Mouse (Mus musculus): ENCODE measurements around the gene Apoh. TPM values are rescaled to one million over a fixed set of nuclear protein-coding genes. Genes with fewer than 3 reads are reported as not detected.

Apoh gene
- polyA plus RNA-seq, 1 experiment from 2014 or later, result 27.2 TPM

- Histone ChIP-seq H3K27ac (ENCODE audit: low read length) (no peak overlapping the region), H3K9ac (ENCODE audit: low read length) (no peak overlapping the region), H3K36me3 (ENCODE audit: control insufficient read depth, insufficient read depth, low read length) (no peaks in the 10 kb centered on the region), H3K27me3 (ENCODE audit: control insufficient read depth, insufficient read depth, low read length) (no peaks in the 10 kb centered on the region), H3K4me2 (ENCODE audit: low read depth, low read length) (no peak overlapping the region), H3K4me1 (ENCODE audit: control insufficient read depth, insufficient read depth, low read length) (no peaks in the 10 kb centered on the region; the same call in 1 of the 2 replicates), H3K9me3 (replicated peaks; ENCODE audit: control insufficient read depth, low read length) (no peaks in the 10 kb centered on the region), H3K4me3 (replicated peaks; ENCODE audit: low read length) (no peak overlapping the region)
- ATAC-seq (ENCODE audit: insufficient read depth, low FRiP score), result no peak
- WGBS, result 69% methylated on average over 4 of the region's 4 CpGs
These were observed 35.2 kb downstream of the Apoh start for GRCm38 (mm10) chr11:108378363-108378751.

- Histone ChIP-seq H3K9ac (ENCODE audit: low read length) (no peak overlapping the region), H3K27me3 (ENCODE audit: control insufficient read depth, insufficient read depth, low read length) (no peaks in the 10 kb centered on the region), H3K9me3 (replicated peaks; ENCODE audit: control insufficient read depth, low read length) (no peaks in the 10 kb centered on the region), H3K36me3 (ENCODE audit: control insufficient read depth, insufficient read depth, low read length) (no peaks in the 10 kb centered on the region), H3K4me3 (replicated peaks; ENCODE audit: low read length) (no peak overlapping the region), H3K4me2 (ENCODE audit: low read depth, low read length) (no peak overlapping the region), H3K27ac (ENCODE audit: low read length) (no peak overlapping the region), H3K4me1 (ENCODE audit: control insufficient read depth, insufficient read depth, low read length) (no peaks in the 10 kb centered on the region; the same call in 1 of the 2 replicates)
- WGBS, result 68% methylated on average over 3 of the region's 3 CpGs
- ATAC-seq (ENCODE audit: insufficient read depth, low FRiP score), result no peak
These were observed 39.5 kb downstream of the Apoh start for GRCm38 (mm10) chr11:108382664-108383063.

DNA sequence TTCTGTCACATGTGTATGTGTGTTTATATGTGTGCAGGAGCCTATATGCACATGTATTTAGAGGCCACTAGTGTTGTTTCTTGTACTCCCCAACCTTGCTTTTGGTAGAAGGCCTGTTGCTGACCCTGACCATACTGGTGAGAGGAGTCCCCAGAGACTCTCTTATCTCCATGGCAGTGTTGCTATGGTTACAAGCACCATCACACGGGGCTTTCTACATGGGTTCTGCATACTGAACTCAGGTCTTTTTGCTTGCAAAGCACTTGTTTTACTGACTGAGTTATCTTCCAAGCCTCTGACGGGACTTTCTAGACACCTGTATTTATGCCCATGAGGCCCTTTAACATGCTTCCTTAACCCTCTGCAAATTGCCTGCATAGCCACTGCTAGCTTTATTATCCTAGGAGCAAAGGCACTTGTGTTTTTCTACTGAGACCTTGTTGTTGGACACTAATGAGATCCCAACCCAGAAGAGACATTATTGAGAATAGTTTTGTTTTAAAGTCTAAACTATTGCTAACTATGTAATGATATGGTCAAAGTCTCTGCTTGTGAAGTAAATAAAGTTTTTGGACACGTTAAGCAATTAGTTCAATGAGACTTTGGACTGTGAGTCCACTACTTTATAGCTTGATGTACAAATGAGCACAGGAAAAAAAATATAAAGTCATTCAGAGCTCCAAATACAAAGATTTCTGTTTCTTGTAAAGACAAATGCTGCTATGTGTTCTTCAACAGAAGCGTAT is 41.9 kb downstream of the Apoh start:
- Histone ChIP-seq H3K36me3 (ENCODE audit: control insufficient read depth, insufficient read depth, low read length) (no peaks in the 10 kb centered on the region), H3K9ac (ENCODE audit: low read length) (no peak overlapping the region), H3K4me2 (ENCODE audit: low read depth, low read length) (no peak overlapping the region), H3K4me3 (replicated peaks; ENCODE audit: low read length) (no peak overlapping the region), H3K4me1 (ENCODE audit: control insufficient read depth, insufficient read depth, low read length) (no peaks in the 10 kb centered on the region), H3K27me3 (ENCODE audit: control insufficient read depth, insufficient read depth, low read length) (no peaks in the 10 kb centered on the region), H3K9me3 (replicated peaks; ENCODE audit: control insufficient read depth, low read length) (no peaks in the 10 kb centered on the region), H3K27ac (ENCODE audit: low read length) (no peak overlapping the region)
- WGBS, result 51% methylated on average over 4 of the region's 4 CpGs
- no peak for ATAC-seq (ENCODE audit: insufficient read depth, low FRiP score)

DNA sequence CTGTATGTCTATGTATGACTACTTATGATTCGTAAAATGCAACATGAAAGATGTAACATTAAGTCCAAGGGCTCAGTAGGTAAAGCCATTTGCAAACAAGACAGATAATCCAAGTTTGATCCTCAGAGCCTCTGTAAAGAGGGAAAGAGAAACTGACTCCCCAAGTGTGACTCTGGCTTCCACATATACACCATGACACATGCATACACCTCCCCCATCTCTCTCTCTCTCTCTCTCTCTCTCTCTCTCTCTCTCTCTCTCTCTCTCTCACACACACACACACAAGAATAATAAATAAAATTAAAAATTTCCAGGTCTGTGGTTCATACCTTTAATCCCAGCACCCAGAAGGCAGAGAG is 42.5 kb downstream of the Apoh start:
- H3K27ac ChIP-seq (ENCODE audit: low read length), result no peak overlapping the region
- no peak overlapping the region for H3K9ac ChIP-seq (ENCODE audit: low read length)
- 69% methylated on average over 1 of the region's 1 CpGs for WGBS
- H3K4me2 ChIP-seq (ENCODE audit: low read depth, low read length), result no peak overlapping the region
- no peaks in the 10 kb centered on the region for H3K36me3 ChIP-seq (ENCODE audit: control insufficient read depth, insufficient read depth, low read length)
- H3K9me3 ChIP-seq (replicated peaks; ENCODE audit: control insufficient read depth, low read length), result no peaks in the 10 kb centered on the region
- ATAC-seq (ENCODE audit: insufficient read depth, low FRiP score), result no peak
- H3K4me3 ChIP-seq (replicated peaks; ENCODE audit: low read length), result no peak overlapping the region
- H3K27me3 ChIP-seq (ENCODE audit: control insufficient read depth, insufficient read depth, low read length), result no peaks in the 10 kb centered on the region
- H3K4me1 ChIP-seq (ENCODE audit: control insufficient read depth, insufficient read depth, low read length), result no peaks in the 10 kb centered on the region

DNA sequence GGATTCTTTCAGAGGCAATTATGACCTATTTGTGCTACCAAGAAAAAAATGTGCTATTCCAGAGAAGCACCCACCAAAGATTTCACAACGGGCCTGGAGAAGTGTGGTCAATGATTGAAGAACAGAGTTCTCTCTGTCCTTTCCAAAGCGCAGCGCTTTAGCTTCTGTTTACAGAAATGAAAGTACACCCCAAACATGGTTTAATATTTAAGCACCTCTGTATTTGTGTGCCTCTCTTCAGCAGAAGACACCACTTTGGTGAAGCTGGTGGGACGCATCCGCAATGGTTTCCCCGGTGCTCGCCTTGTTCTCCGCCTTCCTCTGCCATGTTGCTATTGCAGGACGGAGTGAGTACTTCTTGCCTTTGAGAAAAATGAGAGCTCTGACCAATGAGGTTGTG is 51.9 kb downstream of the Apoh start:
- no peak overlapping the region for H3K4me2 ChIP-seq (ENCODE audit: low read depth, low read length)
- no peak overlapping the region for H3K9ac ChIP-seq (ENCODE audit: low read length)
- WGBS, result 91% methylated on average over 9 of the region's 9 CpGs

DNA sequence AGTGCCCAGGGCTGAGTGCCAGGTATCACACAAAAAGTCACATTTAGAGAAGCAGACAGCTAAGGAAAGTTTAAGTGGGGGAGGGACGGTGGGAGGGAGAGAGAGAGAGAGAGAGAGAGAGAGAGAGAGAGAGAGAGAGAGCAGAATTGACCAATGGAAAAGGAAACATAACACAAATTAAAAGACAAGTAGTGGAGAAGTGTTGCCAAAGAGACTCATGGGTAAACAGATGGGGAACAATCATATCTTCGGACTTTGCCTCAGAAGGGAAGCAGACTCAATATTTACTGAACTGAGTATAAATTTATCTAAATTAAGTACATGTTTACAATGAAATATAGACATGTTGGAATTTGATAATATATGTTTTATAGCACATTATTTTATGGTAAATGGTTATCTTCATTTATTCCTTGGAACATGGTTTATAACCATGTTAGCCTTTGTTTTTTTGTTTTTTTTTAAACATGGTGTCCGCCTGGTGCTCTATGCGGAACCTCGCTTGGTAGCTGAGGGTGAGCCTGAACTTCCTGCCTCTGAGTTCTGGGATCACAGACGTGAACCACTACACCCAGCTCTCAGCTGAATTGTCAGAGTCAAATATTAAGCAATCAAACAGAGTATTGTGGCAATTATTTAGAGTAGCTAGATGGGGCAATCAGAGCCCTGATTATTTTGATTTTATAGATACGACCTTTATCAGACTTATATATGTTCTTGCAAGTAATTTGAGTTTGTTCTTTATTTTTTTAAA is 53.1 kb downstream of the Apoh start:
- Histone ChIP-seq H3K27me3 (ENCODE audit: control insufficient read depth, insufficient read depth, low read length) (no peaks in the 10 kb centered on the region), H3K4me1 (ENCODE audit: control insufficient read depth, insufficient read depth, low read length) (no peaks in the 10 kb centered on the region), H3K4me2 (ENCODE audit: low read depth, low read length) (no peak overlapping the region), H3K4me3 (replicated peaks; ENCODE audit: low read length) (no peak overlapping the region), H3K9me3 (replicated peaks; ENCODE audit: control insufficient read depth, low read length) (no peaks in the 10 kb centered on the region), H3K27ac (ENCODE audit: low read length) (no peak overlapping the region), H3K36me3 (ENCODE audit: control insufficient read depth, insufficient read depth, low read length) (no peaks in the 10 kb centered on the region), H3K9ac (ENCODE audit: low read length) (no peak overlapping the region)
- no peak for ATAC-seq (ENCODE audit: insufficient read depth, low FRiP score)
- WGBS, result 61% methylated on average over 7 of the region's 7 CpGs

More for the DNA sequence above, 51.9 kb downstream of the Apoh start:
- H3K9me3 ChIP-seq (replicated peaks; ENCODE audit: control insufficient read depth, low read length), result no peaks in the 10 kb centered on the region
- H3K36me3 ChIP-seq (ENCODE audit: control insufficient read depth, insufficient read depth, low read length), result no peaks in the 10 kb centered on the region
- H3K27me3 ChIP-seq (ENCODE audit: control insufficient read depth, insufficient read depth, low read length), result no peaks in the 10 kb centered on the region
- H3K4me3 ChIP-seq (replicated peaks; ENCODE audit: low read length), result no peak overlapping the region
- H3K27ac ChIP-seq (ENCODE audit: low read length), result no peak overlapping the region
- no peaks in the 10 kb centered on the region for H3K4me1 ChIP-seq (ENCODE audit: control insufficient read depth, insufficient read depth, low read length)
- ATAC-seq (ENCODE audit: insufficient read depth, low FRiP score), result no peak

- no peak overlapping the region for H3K4me2 ChIP-seq (ENCODE audit: low read depth, low read length)
- WGBS, result 62% methylated on average over 7 of the region's 9 CpGs
- H3K9ac ChIP-seq (ENCODE audit: low read length), result no peak overlapping the region
- H3K4me3 ChIP-seq (replicated peaks; ENCODE audit: low read length), result no peak overlapping the region
- H3K9me3 ChIP-seq (replicated peaks; ENCODE audit: control insufficient read depth, low read length), result no peaks in the 10 kb centered on the region
- no peak for ATAC-seq (ENCODE audit: insufficient read depth, low FRiP score)
- H3K27ac ChIP-seq (ENCODE audit: low read length), result no peak overlapping the region
- H3K36me3 ChIP-seq (ENCODE audit: control insufficient read depth, insufficient read depth, low read length), result no peaks in the 10 kb centered on the region
- no peaks in the 10 kb centered on the region for H3K27me3 ChIP-seq (ENCODE audit: control insufficient read depth, insufficient read depth, low read length)
- H3K4me1 ChIP-seq (ENCODE audit: control insufficient read depth, insufficient read depth, low read length), result no peaks in the 10 kb centered on the region
These were observed 66.9 kb downstream of the Apoh start for GRCm38 (mm10) chr11:108409876-108410644.

DNA sequence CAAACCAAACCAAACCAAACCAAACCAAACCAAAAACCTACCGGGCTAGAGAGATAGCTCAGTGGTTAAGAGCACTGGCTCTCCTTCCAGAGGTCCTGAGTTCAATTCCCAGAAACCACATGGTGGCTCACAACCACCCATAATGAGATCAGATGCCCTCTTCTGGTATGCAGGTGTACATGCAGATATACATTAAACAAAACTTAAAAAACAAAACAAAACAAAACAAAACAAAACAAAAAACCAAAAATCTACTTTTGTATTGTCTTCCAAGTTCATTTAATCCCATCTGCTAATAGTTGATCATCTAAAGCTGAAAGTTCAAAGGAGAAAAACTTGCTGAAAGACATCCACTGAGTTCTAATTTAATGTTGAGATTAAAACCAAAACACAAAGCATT is 73.2 kb downstream of the Apoh start:
- Histone ChIP-seq H3K4me3 (replicated peaks; ENCODE audit: low read length) (no peak overlapping the region), H3K27me3 (ENCODE audit: control insufficient read depth, insufficient read depth, low read length) (no peaks in the 10 kb centered on the region), H3K4me1 (ENCODE audit: control insufficient read depth, insufficient read depth, low read length) (no peaks in the 10 kb centered on the region), H3K4me2 (ENCODE audit: low read depth, low read length) (no peak overlapping the region), H3K9ac (ENCODE audit: low read length) (no peak overlapping the region), H3K36me3 (ENCODE audit: control insufficient read depth, insufficient read depth, low read length) (no peaks in the 10 kb centered on the region), H3K9me3 (replicated peaks; ENCODE audit: control insufficient read depth, low read length) (no peaks in the 10 kb centered on the region), H3K27ac (ENCODE audit: low read length) (no peak overlapping the region)
- WGBS, result 84% methylated on average over 1 of the region's 1 CpGs
- no peak for ATAC-seq (ENCODE audit: insufficient read depth, low FRiP score)

- no peak overlapping the region for H3K9ac ChIP-seq (ENCODE audit: low read length)
- H3K27ac ChIP-seq (ENCODE audit: low read length), result no peak overlapping the region
- no peak overlapping the region for H3K4me3 ChIP-seq (replicated peaks; ENCODE audit: low read length)
- ATAC-seq (ENCODE audit: insufficient read depth, low FRiP score), result no peak
- WGBS, result 23% methylated on average over 1 of the region's 1 CpGs
- H3K9me3 ChIP-seq (replicated peaks; ENCODE audit: control insufficient read depth, low read length), result no peaks in the 10 kb centered on the region
- no peaks in the 10 kb centered on the region for H3K4me1 ChIP-seq (ENCODE audit: control insufficient read depth, insufficient read depth, low read length)
- no peak overlapping the region for H3K4me2 ChIP-seq (ENCODE audit: low read depth, low read length)
- no peaks in the 10 kb centered on the region for H3K36me3 ChIP-seq (ENCODE audit: control insufficient read depth, insufficient read depth, low read length)
- no peaks in the 10 kb centered on the region for H3K27me3 ChIP-seq (ENCODE audit: control insufficient read depth, insufficient read depth, low read length)
These were observed 75.4 kb downstream of the Apoh start for GRCm38 (mm10) chr11:108418540-108418939.

Measured in stomach, embryonic 16.5 days (tissue).